Mouse (Mus musculus) hindbrain, embryonic 15.5 days (tissue): ENCODE results near the gene H2-M10.6. TPM values are rescaled to one million over a fixed set of nuclear protein-coding genes. Genes with fewer than 3 reads are reported as not detected.

Experiments
- ATAC-seq: fragments of 200-750 bp; cut with Nextera tagmentation; 2 replicates; pipeline ENCODE4 v1.8.0; 2017; ENCODE audit warnings: low read depth, moderate number of reproducible peaks, moderate TSS enrichment; ENCODE audit not compliant: low FRiP score
- H3K27ac ChIP-seq: fragments of 300-500 bp; sonication (generic); replicated peaks from 2 replicates; pipeline ENCODE4 v1.5.1; 2015; ENCODE audit warnings: mild to moderate bottlenecking, inconsistent platforms
- H3K27me3 ChIP-seq: fragments of 300-500 bp; sonication (generic); 2 replicates; pipeline ENCODE4 v1.6.1; 2015; ENCODE audit warnings: control low read depth, inconsistent platforms
- H3K36me3 ChIP-seq: fragments of 300-500 bp; sonication (generic); 2 replicates; pipeline ENCODE4 v1.6.1; 2015; ENCODE audit warnings: control low read depth, inconsistent platforms
- H3K4me1 ChIP-seq: fragments of 300-500 bp; sonication (generic); replicated peaks from 2 replicates; pipeline ENCODE4 v1.6.1; 2015; ENCODE audit warnings: control low read depth, inconsistent platforms
- H3K4me2 ChIP-seq: fragments of 300-500 bp; sonication (generic); 2 replicates; pipeline ENCODE4 v1.6.1; 2015; ENCODE audit warnings: moderate library complexity, mild to moderate bottlenecking, inconsistent platforms
- H3K4me3 ChIP-seq: fragments of 300-500 bp; sonication (generic); 2 replicates; pipeline ENCODE4 v1.5.1; 2015; ENCODE audit warnings: mild to moderate bottlenecking, inconsistent platforms
- H3K9ac ChIP-seq: fragments of 300-500 bp; sonication (generic); 2 replicates; pipeline ENCODE4 v1.6.1; 2015; ENCODE audit warnings: inconsistent platforms
- H3K9me3 ChIP-seq: fragments of 300-500 bp; sonication (generic); 2 replicates; pipeline ENCODE4 v1.6.1; 2016; ENCODE audit warnings: control low read depth, inconsistent platforms
- WGBS: fragments of 180-500 bp; shearing (Covaris S2); methylation state at CpG from one replicate; pipeline ENCODE4 v1.1.7; 2015; 5-methylcytosine and 5-hydroxymethylcytosine counted together
- polyA plus RNA-seq: library from polyadenylated mRNA; unstranded; fragments of >200 nt; fragmentation: Nextera tagmentation; extraction: Ambion mirVana; gene quantifications from 2 replicates; pipeline ENCODE4 v1.2.1, GENCODE M21; 2015

H2-M10.6 gene
- polyA plus RNA-seq, 1 experiment from 2014 or later = not detected

DNA sequence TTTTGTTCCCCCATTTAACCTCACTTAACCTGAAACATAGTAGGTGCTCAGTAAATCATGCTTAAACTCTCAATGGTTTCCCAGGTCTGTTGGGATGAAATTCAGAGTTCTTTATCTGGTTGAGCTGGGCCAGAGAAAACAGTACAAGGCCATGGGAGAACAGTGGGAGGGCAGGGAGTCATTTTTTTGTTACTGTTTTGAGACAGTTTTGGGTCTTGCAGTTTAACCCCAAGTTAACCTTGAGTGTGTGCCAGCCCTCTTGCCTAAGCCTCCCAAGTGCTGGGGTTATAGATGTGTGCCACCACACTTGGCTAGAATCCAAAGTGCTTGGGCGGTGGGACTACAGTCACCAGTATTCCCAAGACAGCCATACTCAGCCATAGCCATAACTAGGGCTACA lies 32.8 kb downstream of the H2-M10.6 start:
- Histone ChIP-seq H3K9ac (no peak overlapping the region), H3K27me3 (no peaks in the 10 kb centered on the region), H3K9me3 (no peaks in the 10 kb centered on the region), H3K4me2 (no peak overlapping the region), H3K36me3 (0 out of 2 replicates have a peak, but pooled peaks cover 3% of the 10 kb centered on the region), H3K4me1 (no peaks in the 10 kb centered on the region), H3K27ac (no peak overlapping the region), H3K4me3 (no peak overlapping the region)
- 61% methylated on average over 1 of the region's 1 CpGs for WGBS
- no peak for ATAC-seq

DNA sequence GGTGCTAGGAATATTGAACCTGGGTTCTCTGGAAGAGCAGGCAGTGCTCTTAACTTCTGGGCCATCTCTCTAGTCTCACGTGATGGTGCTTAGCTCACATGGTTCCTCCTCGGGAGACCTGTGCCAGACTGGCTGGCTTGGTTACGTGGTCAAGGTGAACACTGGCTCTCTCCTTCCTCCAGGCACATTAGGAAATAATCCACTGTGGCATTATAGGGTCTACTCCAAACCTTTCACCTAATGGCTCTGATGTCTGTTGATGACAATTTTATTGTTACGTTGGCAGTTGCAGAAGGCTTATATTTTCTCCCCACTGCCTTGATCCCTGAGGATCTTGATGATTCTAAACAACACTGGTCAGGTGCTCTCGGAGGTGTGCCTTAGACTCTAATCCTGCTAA lies 36.9 kb downstream of the H2-M10.6 start:
- H3K27me3 ChIP-seq = no peaks in the 10 kb centered on the region

GRCm38 (mm10) chr17:36849992-36850391 lies 38.0 kb downstream of the H2-M10.6 start:
- Histone ChIP-seq H3K4me3 (no peak overlapping the region), H3K4me1 (no peaks in the 10 kb centered on the region), H3K36me3 (peaks cover 41% of the 10 kb centered on the region), H3K9ac (no peak overlapping the region), H3K27ac (no peak overlapping the region), H3K27me3 (no peaks in the 10 kb centered on the region), H3K9me3 (no peaks in the 10 kb centered on the region), H3K4me2 (no peak overlapping the region)
- ATAC-seq = no peak
- WGBS = 89% methylated on average over 2 of the region's 2 CpGs

More for the DNA sequence above, 36.9 kb downstream of the H2-M10.6 start:
- H3K4me2 ChIP-seq = no peak overlapping the region
- no peak overlapping the region for H3K9ac ChIP-seq
- peaks cover 30% of the 10 kb centered on the region for H3K36me3 ChIP-seq
- ATAC-seq = no peak
- no peaks in the 10 kb centered on the region for H3K9me3 ChIP-seq
- 82% methylated on average over 5 of the region's 5 CpGs for WGBS
- H3K4me3 ChIP-seq = no peak overlapping the region
- H3K27ac ChIP-seq = no peak overlapping the region
- H3K4me1 ChIP-seq = no peaks in the 10 kb centered on the region

DNA sequence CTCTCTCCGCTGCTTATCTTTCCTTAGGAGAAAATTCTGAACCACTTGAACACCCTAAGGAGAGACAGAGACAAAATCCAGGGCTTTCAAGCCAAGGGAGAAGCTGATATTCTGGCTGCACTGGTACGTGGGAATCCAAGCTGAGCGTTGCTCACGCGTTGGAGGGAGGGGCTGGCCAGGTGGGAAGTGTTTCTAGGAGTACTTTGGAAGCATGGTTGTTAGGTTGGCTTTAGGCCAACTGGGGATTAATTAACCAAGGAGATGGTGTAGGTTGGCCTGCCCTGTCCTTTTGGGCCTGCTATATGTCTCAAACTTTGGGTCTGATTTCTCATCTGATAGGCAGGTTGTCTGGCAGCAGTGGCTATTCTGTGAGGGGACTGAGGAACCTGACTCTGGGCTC lies 39.2 kb downstream of the H2-M10.6 start:
- H3K4me3 ChIP-seq = no peak overlapping the region
- 91% methylated on average over 5 of the region's 5 CpGs for WGBS
- peaks cover 51% of the 10 kb centered on the region for H3K36me3 ChIP-seq
- no peak overlapping the region for H3K4me2 ChIP-seq
- no peak overlapping the region for H3K9ac ChIP-seq
- H3K9me3 ChIP-seq = no peaks in the 10 kb centered on the region
- ATAC-seq = no peak
- no peaks in the 10 kb centered on the region for H3K27me3 ChIP-seq
- no peak overlapping the region for H3K27ac ChIP-seq
- H3K4me1 ChIP-seq = no peaks in the 10 kb centered on the region

DNA sequence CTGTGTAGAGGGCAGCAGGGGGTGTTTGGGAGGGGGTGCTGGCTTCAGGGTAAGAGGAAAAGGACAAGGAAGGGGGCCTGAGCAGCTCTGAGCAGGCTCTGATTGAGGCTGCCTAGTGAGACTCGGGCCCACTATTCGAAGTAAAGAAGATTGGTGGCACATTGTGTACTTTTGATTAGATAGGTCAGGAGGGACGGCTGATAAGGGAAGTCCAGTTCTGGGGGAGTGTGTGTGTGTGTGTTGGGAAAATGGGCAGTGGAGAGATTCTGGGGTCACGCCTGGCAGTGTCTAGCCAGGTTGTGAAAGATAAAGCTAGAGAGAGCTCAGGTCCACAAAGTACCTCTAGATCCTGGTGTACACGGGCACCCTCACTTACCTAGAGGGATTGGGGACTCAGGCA lies 39.7 kb downstream of the H2-M10.6 start:
- WGBS = 96% methylated on average over 5 of the region's 5 CpGs
- ATAC-seq = no peak
- no peaks in the 10 kb centered on the region for H3K9me3 ChIP-seq
- no peak overlapping the region for H3K4me2 ChIP-seq
- H3K4me3 ChIP-seq = no peak overlapping the region
- no peaks in the 10 kb centered on the region for H3K27me3 ChIP-seq
- H3K27ac ChIP-seq = no peak overlapping the region
- no peak overlapping the region for H3K9ac ChIP-seq
- H3K36me3 ChIP-seq = peaks cover 55% of the 10 kb centered on the region
- H3K4me1 ChIP-seq = no peaks in the 10 kb centered on the region

DNA sequence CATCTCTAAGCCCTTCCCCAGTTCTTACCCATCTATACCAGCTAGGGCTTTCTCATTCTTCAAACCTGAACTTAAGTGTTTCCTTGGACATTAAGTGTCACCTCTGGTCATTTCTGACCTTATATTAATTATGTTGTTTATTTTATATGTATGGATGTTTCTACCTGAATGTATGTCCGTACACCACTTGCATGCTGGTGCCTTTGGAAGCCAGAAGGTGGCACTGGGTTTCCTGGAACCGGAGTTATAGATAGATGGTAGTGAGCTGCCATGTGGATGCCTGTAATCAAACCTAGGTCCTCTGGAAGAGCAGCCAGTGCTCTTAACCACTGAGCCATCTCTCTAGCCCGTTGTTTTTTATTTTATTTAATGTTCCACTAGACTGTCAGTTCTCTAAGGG lies 43.5 kb downstream of the H2-M10.6 start:
- Histone ChIP-seq H3K27ac (no peak overlapping the region), H3K4me1 (no peaks in the 10 kb centered on the region), H3K4me2 (no peak overlapping the region), H3K27me3 (no peaks in the 10 kb centered on the region), H3K4me3 (no peak overlapping the region), H3K9me3 (no peaks in the 10 kb centered on the region), H3K36me3 (peaks cover 80% of the 10 kb centered on the region), H3K9ac (no peak overlapping the region)
- 98% methylated on average over 3 of the region's 3 CpGs for WGBS
- no peak for ATAC-seq

DNA sequence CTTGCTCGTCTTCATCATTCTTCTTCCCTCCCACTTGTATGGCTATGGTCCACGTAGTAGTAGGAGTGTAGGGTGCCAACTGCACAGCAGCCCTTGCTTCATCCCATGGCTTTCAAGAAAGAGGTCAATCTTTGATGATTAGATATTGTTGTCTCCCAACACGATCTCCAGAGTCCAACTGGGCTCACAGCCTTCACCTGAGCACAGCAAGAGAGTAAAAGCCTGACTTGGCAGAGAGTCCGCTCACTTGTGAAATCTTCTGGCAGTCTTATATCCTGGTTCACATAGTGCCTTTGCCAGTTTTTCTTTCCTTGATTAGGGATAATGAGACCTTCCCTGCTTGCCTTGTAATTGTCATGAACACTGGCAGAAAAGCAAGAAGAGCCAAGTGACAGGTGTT lies 44.3 kb downstream of the H2-M10.6 start:
- WGBS = 95% methylated on average over 4 of the region's 4 CpGs
- peaks cover 72% of the 10 kb centered on the region for H3K36me3 ChIP-seq
- H3K4me1 ChIP-seq = no peaks in the 10 kb centered on the region
- H3K4me3 ChIP-seq = no peak overlapping the region
- H3K4me2 ChIP-seq = no peak overlapping the region
- H3K9me3 ChIP-seq = no peaks in the 10 kb centered on the region
- no peak overlapping the region for H3K27ac ChIP-seq
- H3K27me3 ChIP-seq = no peaks in the 10 kb centered on the region
- no peak overlapping the region for H3K9ac ChIP-seq
- ATAC-seq = no peak

DNA sequence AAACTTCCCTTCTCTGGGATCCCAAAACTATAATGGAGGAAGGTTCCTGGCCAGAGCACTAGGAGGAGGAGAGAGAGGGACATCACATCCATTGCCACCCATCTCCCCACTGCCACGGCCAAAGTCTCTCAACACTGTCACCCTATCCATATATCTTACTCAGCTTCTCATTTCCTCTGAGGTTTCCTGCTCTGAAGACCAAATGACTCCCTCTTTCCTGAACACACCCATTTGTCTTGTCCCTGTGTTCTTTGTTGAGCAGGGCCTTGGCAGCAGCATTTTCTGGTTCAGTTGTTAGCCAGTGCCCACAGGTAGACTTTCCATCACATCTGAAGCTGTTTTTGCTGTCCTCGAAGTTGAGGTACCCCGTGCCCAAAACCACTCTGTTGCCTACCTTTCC lies 46.2 kb downstream of the H2-M10.6 start:
- no peak overlapping the region for H3K9ac ChIP-seq
- no peaks in the 10 kb centered on the region for H3K27me3 ChIP-seq
- H3K36me3 ChIP-seq = peaks cover 54% of the 10 kb centered on the region
- no peak overlapping the region for H3K4me3 ChIP-seq
- no peak overlapping the region for H3K27ac ChIP-seq
- no peaks in the 10 kb centered on the region for H3K4me1 ChIP-seq
- no peak for ATAC-seq
- no peak overlapping the region for H3K4me2 ChIP-seq
- no peaks in the 10 kb centered on the region for H3K9me3 ChIP-seq
- 95% methylated on average over 3 of the region's 3 CpGs for WGBS

DNA sequence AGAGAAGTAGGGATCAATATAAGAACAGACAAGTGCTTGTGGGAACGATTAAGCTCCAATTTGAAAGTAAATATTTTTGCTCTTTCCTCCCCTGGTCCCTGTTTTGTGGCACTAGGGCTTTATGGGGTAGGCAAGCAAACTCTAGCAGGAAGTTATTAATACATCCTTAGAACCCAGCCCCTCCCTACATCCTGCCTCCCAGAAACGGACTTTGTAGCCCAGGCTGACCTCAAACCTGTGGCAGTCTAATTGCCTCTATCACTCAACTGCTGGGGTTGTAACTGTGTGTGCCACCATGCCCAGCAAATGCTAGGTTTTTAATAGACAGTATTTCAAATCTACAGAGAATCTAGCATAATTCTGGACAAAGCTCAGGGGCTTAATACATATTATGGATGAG lies 49.7 kb downstream of the H2-M10.6 start:
- peaks cover 2% of the 10 kb centered on the region for H3K4me1 ChIP-seq
- WGBS = 67% methylated on average over 2 of the region's 2 CpGs
- 0 out of 2 replicates have a peak, but pooled peaks cover 3% of the 10 kb centered on the region for H3K27me3 ChIP-seq
- H3K9ac ChIP-seq = no peak overlapping the region
- ATAC-seq = no peak
- H3K9me3 ChIP-seq = no peaks in the 10 kb centered on the region
- peaks cover 29% of the 10 kb centered on the region for H3K36me3 ChIP-seq
- no peak overlapping the region for H3K27ac ChIP-seq
- H3K4me3 ChIP-seq = no peak overlapping the region
- no peak overlapping the region for H3K4me2 ChIP-seq

Other genes with a start within 250 kb of the H2-M10.6 start
- not detected in 2 replicates for gene H2-M9, start 169.5 kb upstream of the H2-M10.6 start, polyA plus RNA-seq
- gene H2-M1, start 140.0 kb upstream of the H2-M10.6 start, polyA plus RNA-seq = not detected in 2 replicates
- gene H2-M10.5, start 39.3 kb upstream of the H2-M10.6 start, polyA plus RNA-seq = not detected in 2 replicates
- 49.9 and 50.8 TPM in 2 replicates for gene Trim26, start 25.0 kb downstream of the H2-M10.6 start, polyA plus RNA-seq
- gene Trim15, start 55.0 kb downstream of the H2-M10.6 start, polyA plus RNA-seq = 0.64 and 0.83 TPM in 2 replicates
- 1.4 and 1.7 TPM in 2 replicates for gene Trim10, start 57.4 kb downstream of the H2-M10.6 start, polyA plus RNA-seq
- gene Trim40, start 78.0 kb downstream of the H2-M10.6 start, polyA plus RNA-seq = 0.06 and 0.14 TPM in 2 replicates
- not detected in 2 replicates for gene Trim31, start 85.9 kb downstream of the H2-M10.6 start, polyA plus RNA-seq
- gene Rnf39, start 130.7 kb downstream of the H2-M10.6 start, polyA plus RNA-seq = 1.5 and 1.7 TPM in 2 replicates
- 154 and 168 TPM in 2 replicates for gene Ppp1r11, start 139.6 kb downstream of the H2-M10.6 start, polyA plus RNA-seq
- 55.2 and 55.6 TPM in 2 replicates for gene Znrd1, start 146.4 kb downstream of the H2-M10.6 start, polyA plus RNA-seq
- 5.4 and 5.8 TPM in 2 replicates for gene Znrd1as, start 146.4 kb downstream of the H2-M10.6 start, polyA plus RNA-seq
- gene 2410137M14Rik, start 169.1 kb downstream of the H2-M10.6 start, polyA plus RNA-seq = 0.30 and 0.38 TPM in 2 replicates
- 2.5 and 3.1 TPM in 2 replicates for gene H2-M5, start 177.4 kb downstream of the H2-M10.6 start, polyA plus RNA-seq
- gene Zfp57, start 189.0 kb downstream of the H2-M10.6 start, polyA plus RNA-seq = 222 and 250 TPM in 2 replicates
- gene Mog, start 211.2 kb downstream of the H2-M10.6 start, polyA plus RNA-seq = 2.3 TPM in 2 replicates
- 85.2 and 86.0 TPM in 2 replicates for gene Gabbr1, start 233.8 kb downstream of the H2-M10.6 start, polyA plus RNA-seq